Mouse (Mus musculus): ENCODE measurements around the gene Npy5r.

DNA sequence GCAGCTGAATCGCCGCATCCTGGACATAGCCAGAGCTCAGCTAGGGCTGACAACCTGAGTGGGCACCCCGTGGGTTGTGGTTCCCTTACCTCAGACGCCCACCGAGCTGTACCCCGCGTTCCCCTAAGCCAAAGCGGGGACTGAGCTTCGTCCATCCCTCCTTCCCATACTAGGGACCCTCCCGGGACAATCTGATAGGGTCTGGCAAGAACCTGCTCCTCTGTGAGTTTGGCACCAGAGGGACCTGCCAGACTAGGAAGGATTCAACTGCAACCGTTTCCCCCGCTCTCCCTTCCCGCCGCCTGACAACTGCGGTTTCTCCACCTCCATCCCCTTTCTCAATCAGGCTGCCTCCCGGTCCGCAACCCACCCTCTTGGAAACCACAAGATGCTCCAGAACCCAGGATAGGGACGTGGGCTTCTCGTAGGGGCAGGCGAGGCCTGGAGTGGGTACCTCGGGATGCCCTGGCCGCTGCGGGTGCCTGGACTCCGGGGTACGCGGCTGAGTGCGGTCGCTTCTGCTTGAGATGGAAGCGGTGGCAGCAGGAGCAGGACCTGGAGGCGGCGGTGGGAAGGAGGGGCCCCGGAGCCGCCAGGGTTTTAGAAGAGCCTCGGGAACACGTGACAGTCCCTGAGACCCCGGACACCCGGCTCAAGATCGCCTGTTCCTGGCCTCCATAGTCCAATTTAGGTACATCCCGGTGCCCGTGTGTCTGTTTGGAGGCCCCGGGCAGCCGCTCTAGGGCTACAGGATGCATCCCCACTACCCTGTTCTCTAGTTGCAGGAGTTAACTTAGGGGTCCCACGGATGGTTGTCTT, at the start of gene Npy5r:
- TF ChIP-seq POLR2A (IDR thresholded peaks at IDR 0.05; ENCODE audit: borderline replicate concordance, insufficient read depth, low read length) (no peak), CTCF (IDR thresholded peaks at IDR 0.05; ENCODE audit: borderline replicate concordance, insufficient read depth, low read depth, low read length) (no peak)
